Mouse (Mus musculus) heart, adult 2 months (tissue): ENCODE results near the gene Pdgfb.

Experiments used
- CTCF ChIP-seq: fragments of 200-600 bp; IDR thresholded peaks from 2 replicates; pipeline ENCODE4 v1.8.1; 2022; ENCODE audit warnings: antibody characterized with exemption, mild to moderate bottlenecking, moderate library complexity
- EP300 ChIP-seq: fragments of 200-500 bp; IDR thresholded peaks from 2 replicates; pipeline ENCODE4 v1.6.1; 2011; ENCODE audit warnings: low read depth, low read length, control low read depth; ENCODE audit not compliant: insufficient read depth
- POLR2A ChIP-seq: fragments of 200-500 bp; IDR thresholded peaks from 2 replicates; pipeline ENCODE4 v1.6.1; 2011; ENCODE audit warnings: mild to moderate bottlenecking, low read depth, low read length, control low read depth; ENCODE audit not compliant: insufficient read depth

DNA sequence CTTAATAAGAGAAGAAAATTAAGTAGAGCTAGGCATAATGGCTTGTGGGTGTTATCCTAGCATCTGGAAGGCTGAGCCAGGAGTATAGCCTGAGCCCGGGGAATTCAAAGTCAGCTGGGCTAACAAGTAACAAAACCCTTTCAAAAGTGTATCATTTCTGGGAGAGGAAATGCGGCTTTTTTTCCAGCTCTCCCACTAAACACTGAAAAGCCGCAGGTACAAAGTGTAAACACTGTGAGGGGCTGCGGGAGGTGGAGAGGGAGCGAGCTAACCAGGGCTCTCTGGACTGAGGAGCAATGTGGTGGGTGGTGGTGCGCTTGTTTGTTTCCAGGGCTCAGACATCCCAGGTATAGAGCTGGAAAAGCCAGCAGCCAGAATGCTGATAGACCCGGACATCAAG lies 50.4 kb downstream of the Pdgfb start:
- TF ChIP-seq POLR2A (no peak), CTCF (no peak), EP300 (no peak)
